Mouse (Mus musculus): ENCODE results near the gene Trpm3.

Gene Trpm3

DNA sequence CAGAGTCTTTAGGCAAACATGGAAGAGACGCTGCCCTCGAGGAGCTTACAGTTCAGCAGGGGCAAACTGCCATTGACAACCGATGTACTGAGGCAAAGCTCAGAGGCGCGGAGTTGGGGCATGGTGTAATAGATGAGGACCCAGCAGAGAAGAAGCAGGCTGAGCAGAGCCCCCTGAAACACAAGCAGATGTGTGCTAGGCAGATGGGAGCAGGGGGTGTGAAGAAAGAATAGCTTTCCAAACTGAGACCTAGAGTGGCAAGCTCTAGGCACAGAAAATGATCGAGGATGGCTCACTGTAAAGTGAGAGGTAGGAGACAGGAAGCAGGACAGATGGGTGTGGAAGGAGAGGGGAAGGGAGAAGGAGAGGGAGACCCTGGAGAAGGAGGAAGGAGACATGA lies 792.2 kb downstream of the Trpm3 start:
- peak in 1 of 2 experiments; percentile 23 for DNase-seq

DNA sequence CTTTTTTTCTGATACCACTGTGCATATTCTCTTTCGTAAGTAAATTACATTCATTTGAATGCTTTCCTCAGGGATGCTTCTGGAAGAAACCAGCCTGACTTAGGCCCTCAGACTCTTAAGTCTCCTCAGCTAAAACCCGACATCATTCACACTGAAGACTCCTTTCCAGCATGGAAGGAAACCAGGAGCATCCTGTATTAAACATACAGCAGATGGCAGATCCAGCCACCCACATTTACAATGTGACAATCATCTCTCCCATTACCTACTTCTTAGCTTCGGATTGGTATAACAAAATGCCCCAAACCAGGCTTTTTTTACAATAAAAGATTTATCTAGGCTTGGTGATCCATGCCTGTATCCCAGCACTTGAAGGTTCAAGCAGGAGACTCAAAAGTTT lies 796.2 kb downstream of the Trpm3 start:
- DNase-seq, result no peak

DNA sequence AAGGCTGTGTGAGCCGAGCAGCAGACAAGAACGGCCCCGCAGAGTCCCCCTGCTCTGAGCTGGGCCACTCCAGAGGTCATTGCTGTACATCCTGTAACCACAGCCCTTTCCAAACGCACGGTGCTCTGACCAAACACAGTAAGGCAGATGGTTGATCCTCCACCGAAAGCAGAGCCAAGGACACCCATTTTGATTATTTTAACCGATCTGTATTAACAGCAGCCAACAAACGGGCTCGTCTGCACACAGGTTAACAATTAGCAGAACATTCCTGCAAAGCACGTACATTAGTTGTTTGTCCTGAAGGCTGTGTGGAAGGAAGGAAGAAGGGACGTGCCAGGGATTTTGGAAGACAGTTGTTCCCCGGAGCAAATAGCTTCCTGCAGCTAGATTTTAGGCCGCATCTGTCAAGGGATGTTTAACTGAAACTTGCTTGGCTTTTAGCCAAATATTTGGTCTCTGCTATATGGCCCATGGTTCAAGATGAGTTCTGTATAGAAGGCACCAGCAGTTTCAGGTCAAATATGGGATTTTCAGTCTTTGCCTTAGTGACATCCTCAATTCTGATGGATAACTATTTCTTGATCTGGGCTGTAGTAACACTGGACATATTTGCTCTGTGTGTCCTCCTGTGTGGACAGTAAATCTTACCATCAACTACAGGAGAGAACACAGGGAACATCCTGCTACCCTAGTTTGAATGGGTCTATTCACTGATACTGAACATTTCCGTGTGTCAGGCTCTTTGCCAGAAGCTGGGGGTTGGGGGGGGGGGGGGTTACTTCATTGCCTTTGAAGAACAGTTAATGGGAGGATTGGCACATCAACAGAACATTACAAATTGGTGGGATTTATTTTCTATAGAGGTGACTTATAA lies 800.2 kb downstream of the Trpm3 start:
- peak; percentile 55 to 59 for DNase-seq

DNA sequence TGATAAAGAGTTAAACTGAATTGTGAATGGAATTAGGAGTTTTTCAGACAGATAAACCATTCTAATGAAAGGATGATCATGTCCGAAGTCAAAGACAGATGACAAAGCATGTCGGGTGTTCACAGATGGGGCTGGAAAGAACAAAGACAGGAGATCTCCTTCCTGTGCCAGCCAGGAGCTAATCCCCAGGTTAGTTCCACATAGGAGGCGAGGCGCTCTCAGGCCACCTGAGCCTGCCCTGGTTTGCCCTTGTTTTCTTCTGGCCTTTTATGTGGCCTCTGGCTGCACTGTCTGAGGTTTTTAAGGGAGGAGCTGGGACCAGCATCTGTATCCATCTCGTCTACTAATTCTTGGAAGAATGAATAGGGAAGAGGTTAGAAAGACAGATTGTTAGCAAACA lies 801.0 kb downstream of the Trpm3 start:
- DNase-seq, result peak; percentile 61 to 65

DNA sequence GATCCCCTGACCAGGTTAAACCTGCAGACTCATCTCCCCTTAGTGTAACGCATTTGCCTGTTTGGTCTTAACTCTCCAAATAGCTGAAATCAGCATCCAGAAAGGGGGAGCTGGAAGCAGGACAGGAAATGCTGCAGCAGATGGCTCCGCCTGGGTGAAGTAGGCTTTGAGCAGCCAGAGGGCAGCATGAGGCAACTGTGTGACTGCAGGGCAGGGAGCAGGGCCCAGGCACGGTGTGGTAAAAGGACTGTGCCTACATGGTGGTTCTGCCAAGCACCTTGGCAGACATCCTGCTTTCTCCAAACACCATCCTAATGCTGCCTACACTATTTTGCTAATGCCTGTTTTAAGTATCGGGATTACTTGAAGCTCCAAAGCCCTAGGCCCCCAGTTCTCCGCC lies 801.6 kb downstream of the Trpm3 start:
- peak; percentile 96 to 97 for DNase-seq

DNA sequence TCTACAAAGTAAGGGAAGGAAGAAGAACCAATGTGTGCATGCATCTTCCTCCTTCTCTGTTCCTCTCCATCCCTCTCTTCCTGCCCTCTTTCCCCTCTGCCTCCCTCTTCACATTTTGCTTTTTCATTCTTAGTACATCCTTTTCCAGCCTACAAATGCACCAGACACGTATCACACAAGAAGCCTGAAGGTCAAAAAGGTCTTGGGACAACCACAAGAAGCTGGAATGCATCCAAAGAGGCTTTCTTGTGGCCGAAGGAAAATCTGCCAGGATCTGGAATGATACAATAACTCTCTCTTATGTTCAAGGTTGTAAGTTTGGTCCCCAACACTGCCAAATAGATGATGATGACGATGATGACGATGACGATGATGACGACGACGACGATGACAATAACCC lies 802.1 kb downstream of the Trpm3 start:
- DNase-seq, result peak; percentile 31 to 67

DNA sequence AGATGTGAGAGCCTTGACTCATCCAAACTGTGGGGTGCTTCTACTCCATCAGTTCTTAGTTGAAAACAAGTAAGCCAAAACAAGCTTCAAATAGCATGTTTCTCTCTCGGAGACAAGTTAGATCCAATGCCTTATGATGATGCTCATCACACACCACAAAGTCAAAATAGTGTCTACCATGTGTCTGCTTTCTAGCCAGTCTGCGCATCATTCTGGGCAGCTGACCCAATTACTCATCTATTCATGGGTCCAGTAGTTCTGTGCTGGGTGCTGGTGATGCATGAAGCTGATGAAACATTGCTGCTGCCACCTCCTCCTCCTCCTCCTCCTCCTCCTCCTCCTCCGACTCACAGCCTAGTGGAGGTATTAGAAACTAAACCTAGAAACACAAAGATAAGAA lies 813.6 kb downstream of the Trpm3 start:
- DNase-seq, result no peak

DNA sequence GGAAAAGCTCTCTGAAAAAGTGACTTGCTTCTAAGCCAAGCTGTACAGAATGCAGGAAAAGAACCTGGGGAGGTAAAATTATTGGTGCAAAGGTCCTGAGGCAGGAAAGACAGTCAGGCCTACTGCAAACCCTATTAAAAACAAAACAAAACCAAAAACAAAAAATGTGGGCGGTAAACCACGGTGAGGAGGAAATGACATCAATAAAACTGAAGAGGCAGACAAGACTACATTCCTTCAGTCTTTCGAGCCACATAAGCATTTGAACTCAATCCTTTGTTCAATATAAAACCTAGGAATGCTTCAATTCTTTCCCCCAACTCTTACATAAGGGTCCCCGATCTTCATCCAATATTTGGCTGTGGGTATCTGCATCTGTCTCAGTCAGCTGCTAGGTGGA lies 814.3 kb downstream of the Trpm3 start:
- no peak for DNase-seq

DNA sequence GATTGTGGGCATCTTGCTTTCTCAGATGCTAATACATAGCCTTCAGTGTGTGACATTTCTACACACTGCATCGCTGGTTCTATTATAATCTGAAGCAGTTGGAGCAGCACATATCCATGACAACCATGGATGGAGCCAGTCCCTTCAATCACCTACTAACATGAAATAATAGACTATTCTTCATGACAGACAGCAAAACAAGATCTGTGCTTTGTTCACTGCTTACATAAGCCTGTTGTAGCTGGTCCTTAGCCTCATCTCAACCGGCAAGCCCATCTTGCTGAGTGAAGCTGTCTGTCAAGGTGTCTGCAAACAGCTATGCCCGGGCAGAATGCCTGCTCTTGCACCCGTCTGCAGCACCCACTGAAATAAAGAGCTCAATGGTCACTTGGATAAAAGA lies 819.6 kb downstream of the Trpm3 start:
- DNase-seq, result peak; percentile 44 to 45

DNA sequence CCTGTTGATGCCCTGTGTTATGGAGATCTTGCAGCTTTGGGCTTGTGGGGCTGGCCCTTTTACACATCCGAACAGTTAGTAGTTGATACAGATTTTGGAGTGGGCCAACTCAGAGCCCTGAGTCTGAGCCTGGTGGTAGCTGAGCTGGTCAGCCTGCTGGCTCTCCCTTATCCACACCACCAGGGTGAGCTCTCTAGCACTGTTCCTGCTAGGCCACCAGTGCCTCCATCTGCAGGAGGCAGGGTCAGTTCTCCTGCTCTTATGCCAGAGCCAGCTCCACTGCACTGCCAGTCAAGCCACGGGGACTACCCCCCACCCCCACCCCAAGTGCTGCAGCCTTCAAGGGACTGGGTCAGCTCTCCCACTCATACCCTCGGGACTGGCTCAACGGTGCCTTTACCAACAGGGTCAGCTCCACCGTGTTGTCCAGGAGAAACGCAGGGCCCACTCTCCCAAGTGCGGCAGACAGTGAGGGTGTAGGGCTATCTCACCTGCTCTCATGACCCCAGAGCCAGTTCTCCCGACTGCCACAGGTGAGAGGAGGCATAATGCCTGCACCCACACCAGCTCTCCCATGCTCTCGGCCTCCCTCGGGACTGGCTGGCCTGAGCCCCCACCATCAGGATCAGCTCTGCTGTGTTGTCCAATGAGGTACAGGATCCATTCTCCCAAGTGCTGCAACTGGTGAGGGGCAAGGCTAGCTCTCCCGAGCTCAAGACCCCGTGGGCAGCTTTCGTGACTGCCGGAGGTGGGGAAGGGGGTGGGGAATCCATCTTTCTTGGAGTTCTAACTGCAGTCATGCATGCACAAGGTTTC lies 821.8 kb downstream of the Trpm3 start:
- peak in 1 of 2 experiments; percentile 28 for DNase-seq

DNA sequence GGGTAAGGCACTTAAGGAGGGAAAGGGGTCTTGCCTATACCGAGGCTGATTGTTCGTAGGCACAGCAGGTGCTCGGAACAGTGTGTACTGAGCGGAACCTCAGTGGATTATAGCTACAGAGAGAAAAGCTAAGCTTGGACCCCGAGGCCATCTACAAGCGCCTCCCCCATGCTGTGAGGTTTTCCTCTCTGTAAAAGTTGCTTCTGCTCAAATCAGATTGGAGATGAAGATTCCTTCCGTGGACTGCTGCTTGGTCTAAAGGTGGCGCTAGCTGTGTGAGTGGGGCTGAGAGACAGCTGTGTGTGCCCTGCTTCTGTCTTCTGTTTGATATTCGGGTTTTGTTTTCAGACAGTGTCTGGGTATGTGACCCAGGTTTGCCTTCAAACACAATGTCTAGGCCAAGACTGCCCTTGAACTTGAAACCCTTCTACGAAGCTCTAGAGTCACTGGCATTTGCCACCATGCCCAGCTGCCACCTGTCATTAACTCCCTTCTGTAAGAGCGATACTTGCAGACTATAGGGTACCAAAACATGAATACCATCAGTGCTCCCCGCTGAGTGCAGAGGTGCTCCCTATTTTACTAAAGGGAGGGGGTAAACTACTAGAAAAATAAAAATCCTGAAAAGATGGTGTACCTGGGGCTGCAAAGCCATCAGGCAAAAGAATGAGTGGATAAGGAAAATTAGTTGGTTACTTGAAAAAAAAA lies 823.3 kb downstream of the Trpm3 start:
- DNase-seq, result peak; percentile 65 to 70

DNA sequence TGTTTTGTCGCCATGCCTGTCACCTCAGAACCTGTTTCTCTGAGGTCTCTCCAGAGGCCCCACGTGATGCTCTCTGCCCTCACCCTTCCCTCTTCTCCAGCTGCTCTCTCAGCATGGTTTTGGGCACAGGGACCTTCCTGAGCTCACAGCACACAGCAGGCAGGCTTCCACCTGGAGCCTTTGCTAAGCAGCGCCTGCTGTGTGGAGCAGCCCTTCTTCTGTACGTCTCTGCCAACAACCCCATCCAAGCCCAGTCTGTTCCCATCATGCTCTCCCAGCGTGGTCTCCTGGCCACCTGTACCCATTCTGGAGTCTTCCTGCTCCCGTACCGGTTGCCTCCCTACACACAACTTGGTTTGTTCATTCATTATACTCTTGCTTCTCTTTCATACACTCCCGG lies 823.9 kb downstream of the Trpm3 start:
- DNase-seq, result peak; percentile 90 to 96

DNA sequence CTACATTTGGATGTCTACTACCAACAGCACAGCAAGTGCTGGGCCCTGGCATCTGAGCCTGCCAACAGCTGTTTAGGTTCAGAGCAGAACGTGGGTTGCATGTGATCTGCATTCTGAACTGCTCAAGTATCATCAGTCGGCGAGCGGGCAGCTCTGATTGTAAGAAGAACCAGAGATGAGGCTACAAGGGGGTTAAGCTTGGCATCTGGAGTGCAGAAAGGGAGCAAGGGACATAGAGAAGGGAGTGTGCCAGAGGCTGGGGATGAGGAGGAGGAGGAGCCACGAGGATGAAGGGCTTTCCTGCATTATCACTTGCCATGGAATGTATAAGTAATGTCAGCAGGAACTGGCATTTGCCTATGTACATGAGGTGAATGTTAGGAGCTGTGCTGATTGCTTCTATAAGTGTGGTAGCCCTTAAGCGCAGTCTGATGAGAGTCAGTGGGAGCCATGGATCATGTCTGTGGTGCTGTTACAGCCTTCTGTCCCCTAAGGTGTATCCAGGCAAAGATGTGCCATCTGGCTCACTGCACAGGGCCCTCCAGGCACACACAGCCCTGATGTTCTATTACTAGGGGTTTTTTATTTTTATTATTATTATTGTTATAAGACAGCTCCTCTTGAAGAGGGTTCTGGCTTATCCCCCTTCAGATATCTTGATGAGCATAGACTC lies 825.0 kb downstream of the Trpm3 start:
- DNase-seq, result peak; percentile 49 to 57

DNA sequence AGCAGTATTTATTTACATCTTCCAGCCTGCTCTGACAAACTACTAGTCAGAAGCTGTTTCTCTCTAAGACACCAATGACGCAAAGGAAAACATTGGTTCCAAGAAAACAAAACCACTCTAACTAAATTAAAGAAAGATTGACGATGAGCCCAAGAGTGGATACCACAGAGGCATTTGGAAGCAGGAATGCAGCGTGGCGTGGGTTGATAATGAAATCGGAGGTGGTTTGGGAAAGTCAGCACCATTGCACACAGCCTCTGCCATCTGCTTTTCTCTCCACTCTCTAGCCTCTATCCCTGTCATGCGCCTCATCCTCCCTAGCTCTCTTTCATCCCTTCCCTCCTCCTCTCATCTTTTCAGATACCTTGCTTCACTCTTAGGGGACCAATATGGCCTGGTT lies 826.6 kb downstream of the Trpm3 start:
- no peak for DNase-seq

DNA sequence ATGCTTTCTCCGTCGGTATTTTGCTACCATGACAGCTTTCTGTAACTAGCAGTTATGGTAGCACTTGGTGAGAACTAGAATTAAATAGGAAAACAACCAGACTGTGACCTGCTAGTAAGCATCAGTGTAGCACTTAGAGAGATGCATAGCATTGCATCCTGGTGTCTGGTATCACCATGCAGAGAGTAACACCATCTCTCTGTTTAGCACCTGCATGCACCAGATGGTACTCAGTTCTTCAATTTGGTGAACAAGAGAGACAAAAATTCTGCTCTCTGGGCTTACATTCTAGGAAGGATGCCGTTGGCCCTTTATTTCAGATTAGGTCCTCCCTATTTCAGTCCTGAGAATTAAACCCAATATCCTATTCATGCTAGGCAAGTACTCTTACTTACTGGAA lies 834.4 kb downstream of the Trpm3 start:
- no peak for DNase-seq

DNA sequence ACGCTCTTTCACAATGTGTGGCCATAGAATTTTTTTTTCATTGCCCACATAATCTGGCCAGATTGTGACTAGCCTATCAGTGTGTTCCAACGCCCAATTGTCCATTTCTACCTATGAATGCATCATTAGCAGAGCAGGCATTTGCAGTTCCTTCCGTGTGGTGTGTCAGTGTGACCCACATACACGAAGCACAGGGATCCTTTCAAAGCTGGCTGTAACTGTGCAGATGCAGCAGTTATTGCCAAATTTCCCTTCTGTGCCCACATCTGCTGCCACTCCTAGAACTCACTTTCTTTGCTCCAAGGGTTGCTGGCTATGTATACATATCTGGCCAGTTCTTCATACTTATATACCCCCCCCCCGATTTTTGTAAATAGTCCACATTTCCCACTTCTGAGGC lies 834.9 kb downstream of the Trpm3 start:
- no peak for DNase-seq

DNA sequence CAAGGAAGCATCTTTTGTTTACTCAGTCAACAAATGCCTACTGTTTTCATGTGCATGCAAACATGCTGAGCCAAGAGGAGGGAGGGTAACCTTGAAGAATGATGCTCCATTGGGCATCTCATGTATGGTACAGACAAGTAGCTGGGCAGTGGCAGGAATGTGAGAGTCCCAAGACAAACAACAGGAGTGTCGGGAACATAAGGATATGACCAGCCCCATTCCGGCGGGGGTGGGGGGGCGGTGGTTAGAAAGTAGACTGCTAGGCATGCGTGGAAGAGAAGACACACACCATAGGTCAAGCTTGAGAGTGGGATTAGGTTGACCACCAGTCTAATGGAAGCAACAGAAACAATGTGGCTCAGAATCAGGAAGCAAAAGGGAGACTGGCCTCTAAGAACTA lies 837.0 kb downstream of the Trpm3 start:
- no peak for DNase-seq

DNA sequence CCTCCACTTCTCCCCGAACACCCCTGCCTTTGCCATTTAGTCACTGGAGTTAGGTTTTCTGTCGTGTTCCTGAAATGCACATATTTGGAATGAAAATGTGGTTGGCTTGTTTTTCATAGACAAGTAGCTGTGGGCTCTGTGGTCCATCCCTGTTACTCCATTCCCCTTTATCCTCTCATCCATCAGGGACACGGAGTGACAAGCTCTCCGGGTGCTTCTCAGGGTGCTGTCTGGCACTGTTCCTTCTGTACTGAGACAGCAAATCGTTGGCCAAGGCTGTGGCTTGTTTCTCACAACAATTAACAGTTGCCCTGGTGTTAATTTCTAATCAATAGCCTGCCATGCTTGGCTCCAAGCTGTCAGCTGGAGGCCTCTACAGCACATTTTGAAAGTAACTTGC lies 838.7 kb downstream of the Trpm3 start:
- peak in 1 of 2 experiments; percentile 35 for DNase-seq

DNA sequence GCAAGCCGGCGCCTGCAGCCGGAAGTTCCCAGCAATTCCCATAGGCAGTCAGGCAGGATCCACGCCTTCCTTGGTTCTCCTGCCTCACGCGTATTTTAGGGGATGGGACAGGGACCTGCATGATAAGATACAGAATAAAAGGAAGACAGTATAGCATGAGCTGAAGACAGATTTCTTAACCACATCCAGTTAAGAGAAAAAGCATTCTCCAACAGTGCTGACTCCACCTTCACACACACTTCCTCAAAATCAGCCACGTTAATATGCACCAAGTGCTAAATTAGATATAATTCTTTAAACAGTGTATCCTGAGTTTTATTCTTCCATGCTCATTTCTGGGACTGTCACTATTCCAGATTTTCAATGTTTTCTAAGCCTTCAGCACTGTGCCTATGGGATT lies 839.9 kb downstream of the Trpm3 start:
- DNase-seq, result no peak

DNA sequence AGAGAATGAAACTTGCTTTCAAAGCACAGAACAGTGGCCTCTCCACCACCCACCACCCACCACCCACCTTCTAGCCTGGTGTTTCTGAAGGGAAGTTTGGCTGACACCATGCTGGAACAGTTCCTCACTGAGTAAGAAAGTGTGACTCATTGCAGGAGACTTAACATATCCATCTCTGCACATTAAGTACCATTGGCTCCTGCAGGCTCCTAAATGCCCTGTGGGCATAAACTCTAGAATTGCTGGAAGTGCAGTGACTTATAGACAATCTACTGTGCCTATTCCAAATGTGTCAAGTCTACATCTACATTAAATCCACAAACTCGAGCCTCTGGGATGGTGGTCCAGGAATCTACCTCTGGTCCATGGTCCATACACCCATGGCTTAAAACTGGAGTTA lies 840.3 kb downstream of the Trpm3 start:
- no peak for DNase-seq

DNA sequence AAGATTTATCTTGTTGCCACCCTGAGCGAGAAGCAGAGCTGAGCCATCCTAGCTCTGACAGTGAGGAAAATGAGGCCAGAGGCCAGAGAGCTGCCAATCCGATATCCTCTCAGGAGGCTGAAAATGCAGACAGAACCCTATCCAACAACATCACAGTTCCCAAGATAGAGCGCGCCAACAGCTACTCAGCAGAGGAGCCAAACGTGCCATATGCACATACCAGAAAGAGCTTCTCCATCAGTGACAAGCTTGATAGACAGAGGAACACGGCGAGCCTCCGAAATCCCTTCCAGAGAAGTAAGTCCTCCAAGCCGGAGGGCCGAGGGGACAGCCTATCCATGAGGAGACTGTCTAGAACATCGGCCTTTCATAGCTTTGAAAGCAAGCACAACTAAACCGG lies 849.1 kb downstream of the Trpm3 start:
- DNase-seq, result peak; percentile 69 to 77

DNA sequence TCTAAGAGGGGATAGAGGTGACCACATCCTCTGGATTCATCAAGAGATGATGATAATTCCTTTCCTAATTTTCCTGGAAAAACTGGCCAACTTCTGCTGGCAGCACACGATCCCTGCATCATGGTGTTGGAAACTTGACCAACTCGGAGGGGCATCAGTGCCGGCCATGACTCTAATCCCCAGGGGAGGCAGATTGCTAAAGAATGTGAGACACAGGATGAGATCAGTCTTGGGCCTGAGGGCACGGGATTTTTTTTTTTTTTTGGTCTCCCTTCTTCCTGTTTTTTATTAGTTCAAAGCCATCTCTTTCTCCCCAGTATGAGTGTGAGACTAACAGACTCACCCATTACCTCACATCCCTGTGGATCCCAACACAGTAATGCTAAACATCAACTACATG lies 855.1 kb downstream of the Trpm3 start:
- no peak for DNase-seq

DNA sequence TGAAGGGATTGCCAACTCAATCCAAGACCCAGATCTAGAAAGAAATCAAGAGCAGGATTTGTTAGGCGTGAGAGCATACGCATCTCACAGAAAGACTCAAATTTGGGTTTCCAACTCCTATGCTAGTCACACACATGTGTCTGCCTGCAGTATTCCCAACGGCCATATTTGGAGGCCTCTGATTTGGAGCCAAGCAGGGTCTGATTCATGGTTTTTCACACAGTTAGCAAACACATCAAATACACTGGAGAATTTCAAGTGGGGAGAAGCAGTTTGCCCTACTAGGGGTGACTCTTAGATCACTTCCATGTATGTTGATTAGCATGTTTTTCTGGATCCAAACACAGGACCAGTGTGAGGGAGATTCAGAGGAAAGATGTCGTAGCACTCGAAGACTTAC lies 855.7 kb downstream of the Trpm3 start:
- no peak for DNase-seq
